22 mouse cellular contexts compared by ENCODE assay signal in genomic region chr16:94925364-94925763, GRCm38 (mm10).
DNase-seq lines count a peak whose midpoint lies in the region; ATAC-seq and TF ChIP-seq lines count a peak whose summit lies in the region.
"Had no signal": no experiment of that assay in that cellular context is flagged by ENCODE, and none has a peak within 500 bp of the region (broad histone marks: within the 10 kb centered on the region; RNA-seq: fewer than 3 reads in every experiment).

No protein-coding gene starts in this region.

- peak overlapping the region; percentile 36; the same call in 1 of the 2 replicates for H3K27ac ChIP-seq in forebrain, embryonic 10.5 days
- no peak overlapping the region for H3K27ac ChIP-seq in forebrain, embryonic 12.5 days
- 0 out of 2 replicates have a peak overlapping the region, but pooled peaks have one; percentile 0 for H3K27ac ChIP-seq in kidney, embryonic 15.5 days
- no peak overlapping the region for H3K27ac ChIP-seq in CH12.LX (ENCODE audit: insufficient read depth, low read depth)
- H3K27ac ChIP-seq: embryonic facial prominence, embryonic 15.5 days; gastrocnemius, adult 2 months; heart, adult 2 months; hindbrain, embryonic 10.5 days; hindbrain, embryonic 14.5 days had no signal

- no peak overlapping the region for H3K9ac ChIP-seq in forebrain, embryonic 12.5 days
- H3K9ac ChIP-seq in kidney, embryonic 15.5 days = no peak overlapping the region
- no peak overlapping the region for H3K9ac ChIP-seq in CH12.LX (ENCODE audit: insufficient read depth, low read depth)
- H3K9ac ChIP-seq: embryonic facial prominence, embryonic 15.5 days; hindbrain, embryonic 14.5 days had no signal

- dilution Hi-C loops in CH12.LX (cut with MboI; ENCODE audit: extremely low pct_ligation_motif_present, extremely low pct_unique_long_range_greater_than_20kb, low sequenced_read_pairs) = no loop called here

- H3K4me3 ChIP-seq in forebrain, embryonic 10.5 days = no peak overlapping the region
- no peak overlapping the region for H3K4me3 ChIP-seq in forebrain, embryonic 12.5 days (replicated peaks)
- H3K4me3 ChIP-seq in kidney, embryonic 15.5 days (replicated peaks) = no peak overlapping the region
- no peak overlapping the region for H3K4me3 ChIP-seq in CH12.LX (replicated peaks in 1 of 3; ENCODE audit: low read depth in 2 of 3, low read length in 2 of 3, poor library complexity in 1 of 3)
- H3K4me3 ChIP-seq: embryonic facial prominence, embryonic 15.5 days; erythroblast, embryonic 14.5 days; gastrocnemius, adult 2 months; heart, adult 2 months; hindbrain, embryonic 10.5 days had no signal

- TF ChIP-seq RAD21 in CH12.LX (IDR thresholded peaks at IDR 0.05; ENCODE audit: low read depth, low read length) = no peak

- no peaks in the 10 kb centered on the region for H3K36me3 ChIP-seq in forebrain, embryonic 10.5 days (replicated peaks)
- no peaks in the 10 kb centered on the region for H3K36me3 ChIP-seq in forebrain, embryonic 12.5 days (replicated peaks)
- H3K36me3 ChIP-seq in kidney, embryonic 15.5 days = no peaks in the 10 kb centered on the region
- H3K36me3 ChIP-seq in CH12.LX (replicated peaks in 1 of 2; ENCODE audit: control insufficient read depth in 1 of 2, insufficient read depth in 1 of 2, low read length in 1 of 2) = no peaks in the 10 kb centered on the region
- H3K36me3 ChIP-seq: embryonic facial prominence, embryonic 15.5 days; hindbrain, embryonic 10.5 days had no signal

- peaks cover 15% of the 10 kb centered on the region for H3K4me1 ChIP-seq in forebrain, embryonic 10.5 days
- H3K4me1 ChIP-seq in forebrain, embryonic 12.5 days = peaks cover 7% of the 10 kb centered on the region; the same call in 1 of the 2 replicates
- peaks cover 9% of the 10 kb centered on the region for H3K4me1 ChIP-seq in kidney, embryonic 15.5 days
- peaks cover 1 to 3% of the 10 kb centered on the region in 2 experiments; a peak in 2 of 4 replicates for H3K4me1 ChIP-seq in CH12.LX (ENCODE audit: control insufficient read depth in 1 of 2, insufficient read depth in 2 of 2)
- H3K4me1 ChIP-seq: embryonic facial prominence, embryonic 15.5 days had no signal

- intact Hi-C loops in gastrocnemius, postnatal 14 days (cut with DNase I; ENCODE audit: low total_unique reads) = no loop called here

- ATAC-seq in forebrain, embryonic 12.5 days (ENCODE audit: low FRiP score) = no peak
- ATAC-seq in kidney, embryonic 15.5 days (replicated peaks; ENCODE audit: low FRiP score) = peak; percentile 56; the same call in 1 of the 2 replicates
- ATAC-seq: forebrain, embryonic 16.5 days; intestine, embryonic 16.5 days had no signal

- DNase-seq in forebrain, embryonic 10.5 days (ENCODE audit: extremely low spot score, low spot score) = no peak
- DNase-seq in kidney, postnatal 4 days = no peak
- DNase-seq in CH12.LX (ENCODE audit: extremely low read depth) = no peak
- peak; percentile 54 for DNase-seq in brain, adult 2 months (ENCODE audit: low read depth, low spot score)
- DNase-seq in spleen, postnatal 4 days (ENCODE audit: low spot score in 2 of 2) = no peak
- DNase-seq in gastrocnemius, postnatal 14 days = no peak
- DNase-seq: adrenal gland, postnatal 14 days; cerebellum, adult 2 months; cerebellum, postnatal 14 days; embryo, embryonic 11 days; gastrocnemius, adult 2 months; gastrocnemius, postnatal 36 days; heart, adult 2 months had no signal

- H3K27me3 ChIP-seq in forebrain, embryonic 10.5 days (ENCODE audit: poor library complexity, severe bottlenecking) = no peaks in the 10 kb centered on the region
- H3K27me3 ChIP-seq in forebrain, embryonic 12.5 days = no peaks in the 10 kb centered on the region
- H3K27me3 ChIP-seq in kidney, embryonic 15.5 days = no peaks in the 10 kb centered on the region
- H3K27me3 ChIP-seq in CH12.LX (replicated peaks) = peaks cover 4% of the 10 kb centered on the region
- H3K27me3 ChIP-seq: embryonic facial prominence, embryonic 15.5 days had no signal

- H3K9me3 ChIP-seq in forebrain, embryonic 10.5 days = no peaks in the 10 kb centered on the region
- H3K9me3 ChIP-seq in forebrain, embryonic 12.5 days = no peaks in the 10 kb centered on the region
- H3K9me3 ChIP-seq in kidney, embryonic 15.5 days (replicated peaks) = no peaks in the 10 kb centered on the region
- H3K9me3 ChIP-seq in CH12.LX (replicated peaks; ENCODE audit: low read length) = no peaks in the 10 kb centered on the region
- H3K9me3 ChIP-seq: embryonic facial prominence, embryonic 15.5 days; hindbrain, embryonic 10.5 days had no signal

- WGBS in forebrain, embryonic 10.5 days = 24% methylated on average over 6 of the region's 6 CpGs
- 12% methylated on average over 6 of the region's 6 CpGs for WGBS in forebrain, embryonic 12.5 days
- WGBS in kidney, embryonic 15.5 days = 25% methylated on average over 6 of the region's 6 CpGs

- no peak for TF ChIP-seq CTCF in CH12.LX (conservative IDR thresholded peaks at IDR 0.05 in 1 of 2, IDR thresholded peaks at IDR 0.05 in 1 of 2; ENCODE audit: low read depth in 2 of 2, low read length in 2 of 2)

- TF ChIP-seq POLR2A in CH12.LX (IDR thresholded peaks at IDR 0.05; ENCODE audit: low read depth, low read length) = no peak

- no peak overlapping the region for H3K4me2 ChIP-seq in forebrain, embryonic 12.5 days
- no peak overlapping the region for H3K4me2 ChIP-seq in kidney, embryonic 15.5 days
- peak overlapping the region; percentile 44 for H3K4me2 ChIP-seq in CH12.LX (ENCODE audit: insufficient read depth, low read depth, poor library complexity, severe bottlenecking)
- H3K4me2 ChIP-seq: embryonic facial prominence, embryonic 15.5 days; heart, embryonic 11.5 days; hindbrain, embryonic 14.5 days had no signal

- in situ Hi-C loops in CH12.LX (cut with MboI; ENCODE audit: low pct_ligation_motif_present, low pct_unique_long_range_greater_than_20kb, low sequenced_read_pairs) = no loop called here

- no peaks in the 10 kb centered on the region for H3K79me2 ChIP-seq in CH12.LX (replicated peaks; ENCODE audit: control insufficient read depth, extremely low read depth, insufficient read depth, poor library complexity, severe bottlenecking)

- TF ChIP-seq EP300 in CH12.LX (IDR thresholded peaks at IDR 0.05; ENCODE audit: low read length) = no peak

TF ChIP-seq in CH12.LX, 34 proteins besides CTCF, POLR2A, EP300 and RAD21:
- no peak for TF ChIP-seq JUND (conservative IDR thresholded peaks at IDR 0.05; ENCODE audit: low read depth, low read length)
- TF ChIP-seq RCOR1 (conservative IDR thresholded peaks at IDR 0.05; ENCODE audit: low read depth, low read length) = no peak
- TF ChIP-seq UBTF (IDR thresholded peaks at IDR 0.05; ENCODE audit: low read depth, low read length) = no peak
- TF ChIP-seq MAFK (IDR thresholded peaks at IDR 0.05; ENCODE audit: insufficient replicate concordance, low read length) = no peak
- TF ChIP-seq PAX5 (IDR thresholded peaks at IDR 0.05; ENCODE audit: low read length) = no peak
- no peak for TF ChIP-seq ZC3H11A (IDR thresholded peaks at IDR 0.05; ENCODE audit: low read depth, low read length)
- no peak for TF ChIP-seq SIN3A (IDR thresholded peaks at IDR 0.05; ENCODE audit: low read length)
- TF ChIP-seq CHD1 (IDR thresholded peaks at IDR 0.05; ENCODE audit: low read depth, low read length) = no peak
- no peak for TF ChIP-seq CHD2 (IDR thresholded peaks at IDR 0.05; ENCODE audit: low read length)
- no peak for TF ChIP-seq TCF12 (IDR thresholded peaks at IDR 0.05; ENCODE audit: low read depth, low read length)
- no peak for TF ChIP-seq ELF1 (IDR thresholded peaks at IDR 0.05; ENCODE audit: low read depth, low read length)
- no peak for TF ChIP-seq HCFC1 (IDR thresholded peaks at IDR 0.05; ENCODE audit: low read depth, low read length)
- TF ChIP-seq MAX (IDR thresholded peaks at IDR 0.05; ENCODE audit: low read length) = no peak

Comparison
In these comparisons a context has a peak if more than half of its experiments do, and no peak if none do; other contexts are left out.
1. H3K27ac ChIP-seq: peak in forebrain, embryonic 10.5 days (single experiment) and kidney, embryonic 15.5 days (single experiment); none in forebrain, embryonic 12.5 days (single experiment) and CH12.LX (single experiment).